Mouse (Mus musculus): ENCODE measurements around the gene Prickle4. TPM values are rescaled to one million over a fixed set of nuclear protein-coding genes. Genes with fewer than 3 reads are reported as not detected.

Prickle4 gene
- total RNA-seq (2023), result not detected in 4 replicates

GRCm38 (mm10) chr17:47694503-47695336 is at the start of gene Prickle4:
Gene Prickle4, minus strand, starts transcription at chr17:47694736.

GRCm38 (mm10) chr17:47736856-47737255 is 42.3 kb upstream of the Prickle4 start, which contains the start of gene Tfeb:
Gene Tfeb, plus strand, starts transcription at chr17:47737030.

DNA sequence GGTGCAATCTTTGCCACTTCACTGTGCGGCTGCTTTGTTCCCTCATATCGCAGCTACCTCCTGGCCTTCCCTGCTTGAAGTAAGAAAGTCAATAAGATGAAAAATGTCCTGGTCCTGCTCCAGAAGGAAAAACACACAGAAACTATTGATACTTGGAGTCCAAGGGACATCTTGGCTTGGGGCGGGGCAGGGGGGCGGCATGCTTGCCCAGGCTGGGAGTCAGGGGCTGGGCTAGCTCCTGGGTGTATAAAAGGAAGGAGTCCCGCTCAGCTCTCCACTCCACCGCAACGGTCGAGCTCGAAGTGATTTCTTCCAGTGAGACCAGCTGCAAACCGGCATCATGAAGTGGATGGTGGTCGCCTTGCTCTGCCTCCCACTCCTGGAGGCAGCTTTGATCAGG is 32.0 kb upstream of the Prickle4 start, which contains the start of gene Pgc:
Gene Pgc, plus strand, starts transcription at position 277 of the 400 bp plus-strand sequence.

DNA sequence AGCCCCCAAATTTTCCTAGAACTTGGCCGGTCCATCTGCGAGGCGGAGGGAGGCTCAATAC is 264 bp downstream of the Prickle4 start, which contains the start of gene Gm21981:
Gene Gm21981, minus strand, starts transcription at position 14 of the 61 bp plus-strand sequence.

GRCm38 (mm10) chr17:47688608-47689575 is 5.6 kb downstream of the Prickle4 start, which contains the start of gene Frs3:
Gene Frs3, plus strand, starts transcription at chr17:47689030.

GRCm38 (mm10) chr17:47688344-47688607 is 6.3 kb downstream of the Prickle4 start, which contains the start of gene Tomm6:
Gene Tomm6, minus strand, starts transcription at chr17:47688386.

Other genes with a start within 250 kb of the Prickle4 start
- 76.6 to 85.3 TPM (median 77.8 TPM) in 4 replicates for gene Taf8, start 192.4 kb downstream of the Prickle4 start, total RNA-seq (2023)
- 147 to 192 TPM (median 161 TPM) in 4 replicates for gene Ccnd3, start 189.7 kb downstream of the Prickle4 start, total RNA-seq (2023)
- gene Bysl, start 83.2 kb downstream of the Prickle4 start, total RNA-seq (2023), result 13.3 to 15.3 TPM (median 14.3 TPM) in 4 replicates
- gene Med20, start 83.2 kb downstream of the Prickle4 start, total RNA-seq (2023), result 61.8 to 75.2 TPM (median 65.8 TPM) in 4 replicates
- 2.9 to 7.7 TPM (median 6.3 TPM) in 4 replicates for gene Gm20517, start 83.1 kb downstream of the Prickle4 start, total RNA-seq (2023)
- 6.7 to 9.7 TPM (median 8.1 TPM) in 4 replicates for gene Usp49, start 64.0 kb downstream of the Prickle4 start, total RNA-seq (2023)
- gene Tomm6, start 6.3 kb downstream of the Prickle4 start, total RNA-seq (2023), result 139 to 163 TPM (median 141 TPM) in 4 replicates
- gene Frs3, start 5.7 kb downstream of the Prickle4 start, total RNA-seq (2023), result 0.41 to 4.3 TPM (median 1.3 TPM) in 4 replicates
- gene Gm21981, start 281 bp downstream of the Prickle4 start, total RNA-seq (2023), result 0.24 TPM in 1 of 4 replicates, not detected in the others
- not detected in 4 replicates for gene Pgc, start 32.1 kb upstream of the Prickle4 start, total RNA-seq (2023)
- 173 to 190 TPM (median 184 TPM) in 4 replicates for gene Tfeb, start 42.3 kb upstream of the Prickle4 start, total RNA-seq (2023)
- not detected in 4 replicates for gene Mdfi, start 140.0 kb upstream of the Prickle4 start, total RNA-seq (2023)
- 82.2 to 124 TPM (median 93.7 TPM) in 4 replicates for gene Foxp4, start 229.9 kb upstream of the Prickle4 start, total RNA-seq (2023)

All from B cell, adult 62 days (primary cell).